Mouse (Mus musculus) gastrocnemius, postnatal 4 days (tissue): ENCODE results near the gene Plbd2. TPM values are rescaled to one million over a fixed set of nuclear protein-coding genes. Genes with fewer than 3 reads are reported as not detected.

Source experiments
- DNase-seq, 2 experiments: peaks; one replicate each; pipeline ENCODE4 v3.0.0; 2021 to 2022; ENCODE audit warnings: low spot score in 2 of 2, mixed read lengths in 2 of 2
- total RNA-seq, 2 experiments: library from RNA; stranded (reverse); gene quantifications; 2 replicates each; pipeline ENCODE4 v1.2.3; 2021

Gene Plbd2
- total RNA-seq, 2 experiments from 2014 or later = 43.7 to 49.7 TPM

GRCm38 (mm10) chr5:120438991-120439710 is 64.3 kb downstream of the Plbd2 start:
- no peak for DNase-seq

- DNase-seq = no peak
Observed at GRCm38 (mm10) chr5:120438469-120438868, 65.0 kb downstream of the Plbd2 start.

GRCm38 (mm10) chr5:120437986-120438385 is 65.4 kb downstream of the Plbd2 start:
- DNase-seq = no peak

- no peak for DNase-seq
Observed at GRCm38 (mm10) chr5:120437539-120437938, 65.9 kb downstream of the Plbd2 start.

GRCm38 (mm10) chr5:120436885-120437495 is 66.4 kb downstream of the Plbd2 start:
- DNase-seq = no peak

- DNase-seq = no peak
Observed at GRCm38 (mm10) chr5:120435731-120436501, 67.5 kb downstream of the Plbd2 start.

- DNase-seq = no peak
Observed at GRCm38 (mm10) chr5:120435006-120435681, 68.3 kb downstream of the Plbd2 start.

- DNase-seq = no peak
Observed at GRCm38 (mm10) chr5:120434231-120434735, 69.1 kb downstream of the Plbd2 start.

Other genes starting within 250 kb of the Plbd2 start
- gene Lhx5, start 71.9 kb downstream of the Plbd2 start, total RNA-seq = not detected
- under 1 TPM; 0.32 to 0.73 TPM for gene Sdsl, start 30.8 kb downstream of the Plbd2 start, total RNA-seq
- gene Sds, start 27.1 kb downstream of the Plbd2 start, total RNA-seq = not detected
- 10 to 100 TPM; 22.7 to 30.9 TPM for gene Slc8b1, start 7.5 kb upstream of the Plbd2 start, total RNA-seq
- 10 to 100 TPM; 77.7 to 81.3 TPM for gene Tpcn1, start 85.0 kb upstream of the Plbd2 start, total RNA-seq
- gene Iqcd, start 85.4 kb upstream of the Plbd2 start, total RNA-seq = under 1 TPM; 0.16 to 0.37 TPM
- 1 to 10 TPM; 6.1 to 7.2 TPM for gene Rita1, start 109.0 kb upstream of the Plbd2 start, total RNA-seq
- gene Ddx54, start 109.1 kb upstream of the Plbd2 start, total RNA-seq = 10 to 100 TPM; 28.5 to 29.5 TPM
- not detected for gene Cfap73, start 130.6 kb upstream of the Plbd2 start, total RNA-seq
- not detected for gene Rasal1, start 145.2 kb upstream of the Plbd2 start, total RNA-seq
- gene Dtx1, start 208.3 kb upstream of the Plbd2 start, total RNA-seq = 1 to 10 TPM in 1 of 2 experiments, under 1 TPM in 1; 0.98 to 1.9 TPM
- under 1 TPM; 0.23 to 0.25 TPM for gene Oas2, start 246.2 kb upstream of the Plbd2 start, total RNA-seq